Mouse (Mus musculus): Measurements from ENCODE around the gene Ndufs1. TPM values are rescaled to one million over a fixed set of nuclear protein-coding genes. Genes with fewer than 3 reads are reported as not detected.
A peak's percentile ranks its signal among the peaks of the same experiment; 100 is the strongest.

The Ndufs1 gene
- total RNA-seq, 2 experiments from 2014 or later, result 150 to 152 TPM

DNA sequence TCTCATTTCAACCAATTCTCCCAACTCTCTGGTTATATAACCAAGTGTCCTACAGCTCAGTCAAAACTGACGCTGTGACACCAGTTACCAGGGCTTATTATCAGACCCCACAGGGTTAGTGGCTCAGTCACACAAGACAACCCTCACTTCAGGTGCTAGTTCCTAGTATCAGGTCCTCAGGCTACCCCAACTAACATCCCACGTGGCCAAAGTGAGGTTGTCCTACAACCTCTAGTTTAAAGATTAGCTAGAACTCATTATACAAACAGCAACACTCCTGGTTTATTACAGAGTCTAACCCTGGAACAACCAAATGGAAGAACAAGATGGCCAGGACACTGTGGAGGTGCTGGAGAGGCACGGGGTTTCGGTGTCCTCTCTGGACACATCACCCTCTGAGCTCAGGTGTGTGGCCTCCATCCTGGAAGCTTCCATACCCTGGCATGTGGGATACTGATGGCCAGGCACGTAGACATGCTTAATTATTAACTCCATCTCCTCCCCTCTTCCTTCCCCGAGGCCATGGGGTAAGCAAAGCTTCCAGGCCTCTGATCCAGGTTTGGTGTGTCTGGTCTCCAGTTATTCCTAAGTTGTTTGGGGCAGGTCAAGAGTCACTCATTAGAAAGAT is 52.7 kb downstream of the Ndufs1 start:
- intact Hi-C loops (cut with DNase I), result no loop called here
- DNase-seq (ENCODE audit: low spot score in 2 of 2), result no peak

DNA sequence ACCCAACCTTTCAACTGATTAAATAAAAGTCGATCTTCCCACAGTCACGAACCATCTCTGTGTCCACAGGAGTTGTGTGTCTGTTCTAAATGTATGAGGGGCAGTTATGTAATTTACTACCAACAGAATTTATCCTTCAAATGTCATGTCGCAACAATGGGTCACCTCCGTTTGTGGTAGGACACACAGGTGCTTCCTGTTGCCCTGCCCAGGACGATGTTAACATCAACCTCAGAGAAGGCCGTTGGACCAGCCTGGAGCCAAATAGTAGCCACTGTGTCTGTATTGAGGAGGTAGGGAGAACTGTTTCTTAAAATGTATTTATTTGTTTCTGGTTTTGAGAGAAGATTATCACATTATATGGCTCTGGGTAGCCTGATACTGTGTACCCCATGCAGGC is 54.6 kb downstream of the Ndufs1 start:
- intact Hi-C loops (cut with DNase I), result no loop called here
- no peak for DNase-seq (ENCODE audit: low spot score in 2 of 2)

DNA sequence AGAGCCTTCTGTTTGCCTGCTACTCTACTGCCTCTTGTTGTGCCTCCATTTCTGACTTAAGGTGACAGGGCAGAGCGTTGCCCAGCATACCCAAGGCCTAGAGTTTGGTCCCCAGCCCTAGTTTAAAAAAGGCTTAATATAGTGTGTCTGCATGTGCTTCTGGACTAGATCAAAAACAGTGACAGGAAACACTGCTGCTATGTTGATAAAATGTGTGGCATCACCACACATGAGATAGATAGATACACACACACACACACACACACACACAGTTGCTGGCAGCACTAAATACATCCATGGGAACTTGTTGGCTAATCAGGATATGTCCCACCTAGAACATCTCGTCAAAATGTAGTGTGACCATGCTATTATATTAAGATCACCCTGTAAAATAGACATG is 56.3 kb downstream of the Ndufs1 start:
- intact Hi-C loops (cut with DNase I), result no loop called here
- no peak for DNase-seq (ENCODE audit: low spot score in 2 of 2)

DNA sequence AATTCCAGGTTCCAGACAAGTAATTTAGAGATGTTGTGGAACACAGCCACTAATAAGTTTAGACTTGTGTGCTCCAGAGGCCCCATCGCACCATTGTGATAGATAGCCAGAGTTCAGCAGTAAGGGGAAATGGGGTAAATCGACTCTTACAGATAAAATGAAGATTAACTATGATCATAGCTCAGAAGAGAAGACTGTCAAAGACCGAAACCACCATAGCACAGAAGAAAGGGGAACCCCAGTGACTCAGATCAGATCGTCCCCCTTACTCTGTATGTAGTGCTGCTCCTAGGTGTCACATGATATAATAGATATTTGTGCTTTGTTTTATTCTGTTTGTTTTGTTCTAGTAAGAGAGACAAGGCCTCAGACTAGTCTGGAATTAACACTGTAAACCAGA is 57.0 kb downstream of the Ndufs1 start:
- DNase-seq (ENCODE audit: low spot score in 2 of 2), result no peak
- intact Hi-C loops (cut with DNase I), result no loop called here

DNA sequence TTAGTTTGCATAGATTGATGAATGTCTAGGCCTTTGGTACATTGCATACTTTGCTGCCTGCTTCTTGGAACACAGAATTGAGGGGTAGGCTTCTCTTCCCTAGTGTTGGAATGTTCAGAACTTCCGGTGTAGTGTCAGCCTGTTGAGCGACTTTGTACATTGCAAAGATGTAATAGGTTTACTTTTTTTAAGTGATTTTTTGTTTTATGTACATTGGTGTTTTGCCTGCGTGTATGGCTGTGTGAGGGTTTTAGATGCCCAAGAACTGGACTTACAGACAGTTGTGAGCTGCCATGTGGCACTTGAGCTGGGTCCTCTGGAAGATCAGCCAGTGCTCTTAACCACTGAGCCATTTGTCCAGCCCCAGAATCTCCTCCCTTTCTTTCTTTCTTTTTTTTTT is 61.1 kb downstream of the Ndufs1 start:
- DNase-seq (ENCODE audit: low spot score in 2 of 2), result no peak
- intact Hi-C loops (cut with DNase I), result no loop called here

DNA sequence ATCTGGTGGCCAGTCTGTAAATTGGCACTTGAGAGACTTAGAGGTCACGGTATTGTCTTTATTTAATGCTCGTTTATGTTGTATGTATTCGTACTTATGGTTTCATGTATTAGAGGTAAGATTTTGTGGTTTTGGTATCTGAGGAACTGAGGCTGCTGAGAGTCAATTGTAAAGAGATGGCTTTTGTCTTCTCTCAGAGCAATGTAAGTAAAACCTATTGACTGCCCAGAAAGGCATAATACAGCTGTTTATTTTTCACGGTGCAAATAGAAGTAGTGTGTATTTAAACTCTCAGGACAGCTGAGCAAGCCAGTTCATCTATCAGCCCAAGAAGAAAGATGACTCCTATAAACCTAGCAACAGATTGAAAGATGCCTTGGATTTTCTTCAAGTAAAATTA is 61.5 kb downstream of the Ndufs1 start:
- no peak for DNase-seq (ENCODE audit: low spot score in 2 of 2)
- intact Hi-C loops (cut with DNase I), result no loop called here

DNA sequence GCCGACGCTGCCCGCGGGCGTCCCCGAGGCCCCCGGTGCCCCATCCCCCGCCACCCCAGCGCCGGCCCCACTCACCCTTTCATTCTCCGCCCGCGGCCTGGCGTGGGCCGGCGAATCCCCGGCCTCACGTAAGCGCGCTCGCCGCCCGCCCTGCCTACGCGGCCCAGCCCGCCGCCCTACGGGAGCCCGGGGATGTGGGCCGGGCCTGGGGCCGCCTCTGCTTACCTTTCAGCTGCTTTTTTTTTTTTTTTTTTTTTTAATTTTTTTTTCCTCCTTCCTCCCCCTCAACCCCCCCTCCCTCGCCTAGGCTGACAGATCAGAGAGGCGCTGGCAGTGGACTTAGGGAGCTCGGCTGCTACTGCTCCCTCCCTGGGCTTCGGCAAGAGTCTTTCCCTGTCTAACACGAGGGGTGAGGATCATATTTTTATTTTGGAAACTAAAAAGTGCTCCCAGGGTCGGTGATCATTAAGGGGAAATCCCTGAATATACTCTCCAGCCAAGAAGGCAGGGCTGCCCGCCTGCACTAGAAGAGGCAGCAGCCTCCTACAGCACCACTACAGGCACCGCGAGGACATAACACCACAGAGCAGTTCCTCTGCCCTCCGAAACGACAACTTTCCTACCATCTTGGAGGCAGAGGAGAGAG is 62.4 kb downstream of the Ndufs1 start, which contains the start of gene Ino80d:
Ino80d (minus strand) TSS at position 532 of the 646 bp plus-strand sequence.
- intact Hi-C loops (cut with DNase I), result no loop called here
- peak; percentile 75 to 84 for DNase-seq (ENCODE audit: low spot score in 2 of 2)

DNA sequence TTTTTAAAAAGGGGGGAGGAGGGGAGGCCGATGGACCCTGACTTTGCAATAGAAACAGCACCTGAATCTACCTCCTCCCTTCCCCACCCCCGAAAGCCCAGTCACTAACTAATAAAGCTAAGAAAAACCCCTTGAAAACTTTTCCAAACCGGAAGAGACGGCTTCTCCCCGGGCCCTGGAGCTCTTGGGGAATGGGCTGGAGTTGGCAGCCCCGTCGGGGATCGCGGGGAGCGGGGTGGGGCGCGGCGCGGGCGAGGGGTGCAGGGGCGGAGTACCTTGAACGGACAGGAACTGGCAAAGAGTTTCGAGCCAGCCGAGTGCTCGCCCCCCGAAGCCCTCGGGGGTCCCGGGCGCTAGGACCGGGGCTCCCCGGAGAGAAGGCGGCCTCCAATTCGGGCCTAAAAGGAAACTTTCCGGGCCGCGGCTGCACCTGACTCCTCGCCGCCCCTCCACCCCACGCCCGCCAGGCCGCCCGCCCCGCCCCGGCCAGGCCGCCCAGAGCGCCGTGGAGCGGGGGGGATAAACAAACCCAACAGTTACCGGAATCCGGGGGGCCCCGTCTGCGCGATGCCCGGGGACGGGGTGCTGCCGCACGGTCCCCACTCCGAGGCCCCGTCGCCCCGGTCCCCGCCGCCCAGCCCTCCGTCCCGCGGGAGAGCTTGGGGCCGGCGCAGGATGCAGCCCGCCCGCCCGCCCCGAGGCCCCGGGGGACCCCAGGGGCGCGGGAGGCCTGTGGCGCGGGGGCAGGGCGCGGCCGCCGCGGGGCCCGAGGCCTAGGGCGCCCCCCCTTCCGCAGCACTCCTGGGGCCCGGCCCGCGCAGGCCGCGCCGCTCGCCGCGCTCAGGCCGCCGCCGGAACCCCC is 63.1 kb downstream of the Ndufs1 start:
- peak; percentile 29 to 44 for DNase-seq (ENCODE audit: low spot score in 2 of 2)
- intact Hi-C loops (cut with DNase I), result no loop called here

DNA sequence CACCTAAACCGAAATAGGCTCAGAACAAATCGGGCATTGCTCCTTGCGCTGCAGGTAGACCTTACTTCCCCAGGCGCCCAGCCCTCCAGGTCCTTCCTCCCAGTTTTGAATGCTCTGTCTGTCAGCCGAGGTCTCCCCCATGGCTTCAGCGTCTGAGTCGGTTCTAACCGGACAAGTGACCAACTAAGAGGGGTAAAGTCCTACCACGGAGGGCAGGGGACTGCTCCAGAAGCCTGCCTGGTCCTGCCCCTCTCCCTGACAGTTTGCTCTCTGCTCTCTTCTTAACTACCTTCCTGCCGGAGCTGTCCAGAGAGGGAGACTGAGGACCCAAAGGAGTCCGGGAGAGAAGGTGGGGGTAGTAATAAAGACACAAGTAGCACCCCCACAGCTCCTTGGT is 63.8 kb downstream of the Ndufs1 start:
- no peak for DNase-seq (ENCODE audit: low spot score in 2 of 2)
- intact Hi-C loops (cut with DNase I), result no loop called here

DNA sequence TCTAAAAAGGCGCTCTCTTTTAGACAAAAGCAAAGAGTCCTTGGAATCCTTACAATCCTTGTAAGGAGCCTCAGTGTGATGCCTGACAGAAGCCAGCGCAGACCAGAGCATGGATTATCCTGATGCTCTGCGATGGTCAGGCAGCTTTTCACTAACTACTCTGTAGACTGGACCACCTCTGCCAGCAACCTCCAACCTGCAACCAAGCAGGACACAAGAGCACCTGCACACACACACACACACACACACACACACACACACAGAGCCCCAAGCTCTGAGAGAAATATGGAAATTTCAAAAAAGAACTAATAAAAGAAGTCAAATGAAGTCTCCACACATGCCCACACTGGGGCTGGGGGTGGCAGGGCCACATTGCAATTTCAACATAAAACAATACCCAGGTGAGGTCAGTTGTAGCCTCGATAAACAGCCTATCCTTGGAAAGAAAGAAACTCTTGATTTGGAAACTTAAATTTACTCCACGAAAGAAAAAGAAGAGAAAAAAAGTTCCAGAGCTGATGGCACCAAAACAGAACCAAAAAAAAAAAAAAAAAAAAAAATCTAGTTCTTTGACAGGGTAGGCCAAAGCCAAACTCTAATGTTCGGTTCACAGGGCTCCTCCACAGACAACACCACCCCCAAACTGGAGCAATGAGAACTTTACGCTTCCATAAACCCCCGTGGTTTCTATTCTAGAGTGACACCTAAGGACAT is 64.3 kb downstream of the Ndufs1 start:
- no peak for DNase-seq (ENCODE audit: low spot score in 2 of 2)
- intact Hi-C loops (cut with DNase I), result no loop called here

DNA sequence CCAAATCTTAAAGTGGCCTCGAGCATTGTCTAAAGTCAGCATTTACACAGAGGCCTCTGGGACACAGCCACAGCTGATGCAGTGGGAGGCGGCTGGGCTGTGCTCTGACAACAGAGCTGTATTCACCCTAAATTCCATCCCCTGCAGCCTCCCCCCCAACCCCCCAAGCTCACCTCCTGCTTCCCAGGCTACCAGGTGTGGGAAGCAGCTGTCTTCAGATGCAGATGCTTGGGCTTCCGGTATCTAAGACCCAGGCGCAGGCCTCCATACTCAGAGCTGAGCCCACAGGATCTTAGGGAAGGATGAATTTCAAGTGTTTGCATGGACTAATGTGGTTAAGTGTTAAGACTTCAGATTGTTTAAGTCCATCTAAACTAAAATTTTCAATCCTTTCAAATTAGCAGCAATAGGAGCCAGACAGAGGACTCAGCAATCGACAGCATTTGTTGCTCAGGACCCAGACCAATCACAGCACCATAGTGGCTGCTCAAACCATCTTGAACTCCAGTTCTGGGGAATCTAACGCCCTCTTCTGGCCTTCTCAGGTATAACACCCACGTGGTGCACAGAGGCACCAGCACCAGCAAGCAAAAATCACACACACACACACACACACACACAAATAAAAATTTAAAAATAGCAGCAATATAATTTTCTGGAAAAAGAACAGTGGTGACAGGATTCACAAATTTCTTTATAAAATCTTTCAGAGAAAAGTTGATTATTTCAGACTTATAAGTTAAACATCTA is 65.9 kb downstream of the Ndufs1 start:
- peak in 1 of 2 experiments; percentile 20 for DNase-seq (ENCODE audit: low spot score in 2 of 2)
- intact Hi-C loops (cut with DNase I), result no loop called here

DNA sequence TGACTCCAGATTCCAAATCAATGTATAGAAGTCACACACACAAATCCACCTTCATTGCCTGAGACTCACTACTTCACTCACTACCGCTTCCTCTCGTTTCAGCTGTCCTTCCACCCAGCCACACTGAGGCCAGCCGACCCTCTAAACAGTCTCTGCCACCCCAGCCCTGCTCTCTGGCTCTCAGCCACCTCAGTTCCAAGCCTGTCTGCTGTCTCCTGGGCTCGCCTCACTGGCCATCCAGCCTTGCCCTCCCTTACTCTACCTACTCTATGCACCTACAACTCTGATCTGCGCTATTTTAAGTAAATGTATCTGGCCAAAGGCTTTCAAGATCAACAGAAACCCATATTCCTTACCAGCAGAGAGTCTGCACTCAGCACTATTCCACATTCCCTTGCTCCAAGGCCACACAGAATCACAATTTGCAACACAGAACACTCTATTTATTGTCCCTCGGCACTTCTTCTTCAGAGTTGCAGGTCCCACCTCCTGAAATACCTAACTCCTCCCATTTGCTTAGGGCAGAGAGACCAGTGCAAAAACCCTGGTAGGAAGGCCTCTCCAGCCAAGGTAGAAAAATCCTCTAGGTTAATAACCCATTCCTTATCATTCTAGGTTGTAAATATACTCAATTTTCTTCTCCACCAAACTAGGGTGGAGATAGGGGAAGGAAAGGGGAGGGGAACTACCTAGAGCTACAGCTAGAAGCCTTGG is 68.9 kb downstream of the Ndufs1 start:
- no peak for DNase-seq (ENCODE audit: low spot score in 2 of 2)
- intact Hi-C loops (cut with DNase I), result no loop called here

DNA sequence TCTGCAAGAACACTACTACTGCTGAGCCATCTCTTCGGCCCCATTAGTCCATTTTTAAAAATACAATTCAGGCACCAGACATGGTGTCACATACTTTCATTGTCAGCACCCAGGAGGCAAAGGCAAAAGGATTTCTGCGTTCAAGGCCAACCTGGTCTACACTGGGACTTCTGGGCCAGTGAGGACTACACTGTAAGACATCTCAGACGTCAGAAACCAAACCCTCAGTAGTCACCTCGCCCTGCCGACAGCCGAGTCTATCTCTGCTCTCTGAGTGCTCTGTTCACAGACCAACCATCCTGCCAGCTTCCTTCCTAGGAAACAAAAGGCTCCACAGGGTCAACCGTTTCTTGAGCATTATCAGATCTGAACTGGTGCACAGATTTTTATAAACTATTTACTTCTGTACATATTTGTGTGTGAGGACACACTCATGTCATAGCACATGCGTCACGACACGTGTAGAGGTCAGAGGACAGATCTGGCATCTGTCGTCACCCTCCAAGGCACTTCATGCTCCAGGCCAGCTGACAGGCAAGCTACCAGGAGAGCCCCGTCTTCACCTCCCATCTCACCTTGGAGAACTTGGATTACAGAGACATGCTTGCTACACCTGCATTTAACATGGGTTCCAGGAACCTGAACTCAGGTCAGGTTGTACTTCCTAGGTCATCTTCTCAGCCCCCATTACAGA is 73.7 kb downstream of the Ndufs1 start:
- intact Hi-C loops (cut with DNase I), result no loop called here
- DNase-seq (ENCODE audit: low spot score in 2 of 2), result no peak

DNA sequence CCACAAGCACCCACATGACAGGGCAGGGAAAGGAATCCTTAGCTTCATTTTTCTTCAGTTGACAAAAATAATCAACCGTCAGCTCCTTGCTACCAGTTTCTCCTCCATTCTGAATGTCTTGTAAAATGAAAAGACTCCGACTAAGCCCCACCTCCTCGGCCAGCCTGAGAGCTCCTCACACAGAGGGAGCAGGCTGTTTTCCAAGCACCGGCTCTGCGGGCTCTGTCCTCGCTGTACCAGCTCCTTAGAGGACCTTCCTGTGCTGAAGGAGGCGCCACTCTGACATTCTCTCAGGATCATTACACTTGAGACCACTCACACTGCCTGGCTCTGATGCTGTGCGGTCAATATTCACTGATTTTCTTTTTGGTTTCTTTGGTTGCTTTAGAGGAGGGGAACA is 76.4 kb downstream of the Ndufs1 start:
- intact Hi-C loops (cut with DNase I), result no loop called here
- DNase-seq (ENCODE audit: low spot score in 2 of 2), result peak in 1 of 2 experiments; percentile 18

DNA sequence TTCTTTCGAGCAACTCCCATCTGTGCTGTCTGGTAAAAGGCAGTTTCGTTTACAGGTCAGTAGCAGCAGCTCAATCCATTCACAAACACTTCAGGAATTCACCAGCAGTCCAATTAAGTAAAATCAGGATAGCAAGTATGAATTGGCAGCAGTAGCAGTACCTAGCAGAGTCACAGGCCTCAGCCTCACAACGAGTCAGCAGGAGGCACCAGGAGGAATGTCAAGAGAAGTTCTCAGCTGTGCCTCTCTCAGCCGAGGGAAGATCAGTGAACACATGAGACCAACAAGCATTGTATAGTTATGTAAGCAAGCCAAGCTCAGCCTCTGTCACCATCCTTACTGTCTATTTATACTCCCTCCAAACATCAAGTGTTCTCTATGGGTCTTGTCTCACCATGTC is 77.8 kb downstream of the Ndufs1 start:
- DNase-seq (ENCODE audit: low spot score in 2 of 2), result no peak
- intact Hi-C loops (cut with DNase I), result no loop called here

DNA sequence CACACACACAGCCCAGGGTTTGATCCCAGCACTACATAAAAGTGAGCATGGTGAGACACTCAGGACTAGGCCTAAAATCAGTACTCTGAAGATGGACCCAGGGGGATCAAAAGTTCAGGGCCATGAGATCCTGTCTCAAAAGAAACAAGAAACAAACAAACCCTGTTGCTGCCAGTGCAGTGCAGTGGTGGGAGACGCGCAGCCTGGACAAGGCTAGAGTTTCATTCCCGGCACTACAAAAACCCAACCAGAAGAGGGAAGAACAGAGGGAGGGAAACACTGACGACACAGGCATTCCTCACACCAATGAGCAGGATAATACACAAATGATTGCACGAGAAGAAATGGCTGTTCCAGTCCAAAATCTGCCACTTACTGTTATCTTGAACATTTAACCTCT is 80.6 kb downstream of the Ndufs1 start:
- DNase-seq (ENCODE audit: low spot score in 2 of 2), result no peak
- intact Hi-C loops (cut with DNase I), result no loop called here
